Mouse (Mus musculus) spleen, postnatal 36 days (tissue): ENCODE measurements around the gene Pds5b.
A peak's percentile ranks its signal among the peaks of the same experiment; 100 is the strongest.
"Not testable (repeated sequence)": the region's sequence is repeated elsewhere in the genome, so short reads cannot be mapped to it uniquely, and the experiment has no call there.

Experiments used
- DNase-seq, 2 experiments: peaks; one replicate each; pipeline ENCODE4 v3.0.0; 2022; ENCODE audit warnings: low spot score in 2 of 2, mixed read lengths in 1 of 2

The Pds5b gene

DNA sequence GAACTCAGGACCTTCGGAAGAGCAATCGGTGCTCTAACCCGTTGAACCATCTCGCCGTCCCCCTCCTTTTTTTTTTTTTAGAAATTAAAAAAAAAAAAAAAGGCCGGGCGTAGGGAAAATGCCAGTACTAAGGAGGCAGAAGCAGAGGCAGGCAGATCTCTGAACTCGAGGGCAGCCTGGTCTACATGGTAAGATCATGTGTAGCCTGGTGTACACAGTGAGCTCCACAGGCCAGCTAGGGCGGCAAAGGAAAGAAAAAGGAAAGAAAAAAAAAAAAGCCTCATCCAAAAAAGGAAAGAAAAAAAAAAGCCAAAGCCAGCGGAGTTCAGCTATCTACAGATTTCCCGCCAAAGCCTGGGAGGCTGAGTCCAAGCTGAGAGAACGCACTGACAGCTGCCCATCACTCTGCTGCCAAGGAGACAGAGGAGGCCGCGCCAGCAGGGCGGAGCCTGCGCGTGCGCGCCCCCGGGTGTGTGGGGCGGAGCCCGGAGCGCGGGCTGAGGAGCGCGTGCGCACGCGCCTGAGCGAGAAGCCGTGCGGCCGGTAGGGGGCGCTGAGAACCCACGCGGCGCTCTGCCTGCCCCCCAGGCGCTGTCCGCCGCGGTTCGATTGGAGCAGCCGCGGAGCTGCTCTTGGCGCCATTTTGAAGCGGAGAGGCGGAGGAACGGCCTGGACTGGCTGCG is at the start of gene Pds5b:
TSS of gene Pds5b (plus strand) at position 587 of the 683 bp plus-strand sequence.
- peak; percentile 93 to 94 for DNase-seq

DNA sequence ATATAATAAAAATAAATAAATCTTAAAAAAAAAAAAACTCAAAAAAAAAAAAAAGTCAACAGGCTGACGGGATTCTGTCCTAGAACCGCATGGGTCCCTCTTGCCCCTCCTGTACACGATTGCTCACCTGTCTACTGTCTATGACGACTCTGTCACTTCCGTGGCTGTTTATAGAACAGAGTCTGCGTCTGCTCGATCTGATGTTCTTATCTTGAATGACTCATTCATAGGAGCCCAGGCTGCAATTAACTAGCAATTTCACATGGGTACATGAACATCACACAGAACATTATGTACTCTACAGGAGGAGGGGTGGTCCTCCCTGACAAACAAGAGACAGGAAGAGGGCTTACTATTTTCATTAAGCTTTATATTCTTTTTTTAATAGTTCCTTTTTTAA is 48.0 kb upstream of the Pds5b start:
- DNase-seq, result no peak

DNA sequence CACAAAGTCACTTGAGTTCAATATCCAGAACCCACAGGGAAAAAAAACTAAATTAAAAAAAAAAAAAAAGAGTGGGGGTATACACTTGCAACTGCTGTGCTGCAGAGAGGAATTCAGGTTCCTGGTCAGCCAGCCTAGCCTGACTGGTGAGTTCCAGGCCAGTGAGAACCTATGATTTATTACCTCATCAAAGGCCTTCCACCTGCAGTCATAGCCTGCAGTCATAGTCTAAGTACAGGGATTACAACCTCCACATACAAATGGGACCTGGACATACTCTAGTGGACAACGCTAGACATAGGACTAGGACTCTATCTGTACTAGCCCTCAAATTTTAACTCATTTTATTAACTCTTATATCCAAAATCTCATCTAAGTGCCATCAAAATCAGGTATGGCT is 44.3 kb upstream of the Pds5b start:
- DNase-seq, result no peak

DNA sequence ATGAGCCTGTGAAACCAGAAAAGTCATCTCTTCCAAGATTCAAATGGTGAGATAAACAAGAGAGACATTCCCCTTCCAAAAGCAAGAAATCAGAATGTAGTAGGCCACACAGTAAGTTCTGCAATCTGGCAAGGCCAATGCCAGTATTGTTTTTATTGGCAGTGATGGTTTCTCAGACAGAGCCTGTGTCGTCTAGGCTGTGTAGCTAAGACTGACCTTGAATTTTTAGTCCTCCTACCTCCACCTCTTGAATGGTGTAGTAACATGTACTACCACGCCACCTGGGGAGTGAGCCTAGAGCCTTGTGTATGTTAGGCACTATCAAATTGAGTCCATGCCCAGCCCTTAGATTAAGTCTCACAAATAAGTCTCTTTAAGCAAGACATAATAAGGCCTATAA is 43.8 kb upstream of the Pds5b start:
- DNase-seq, result no peak

DNA sequence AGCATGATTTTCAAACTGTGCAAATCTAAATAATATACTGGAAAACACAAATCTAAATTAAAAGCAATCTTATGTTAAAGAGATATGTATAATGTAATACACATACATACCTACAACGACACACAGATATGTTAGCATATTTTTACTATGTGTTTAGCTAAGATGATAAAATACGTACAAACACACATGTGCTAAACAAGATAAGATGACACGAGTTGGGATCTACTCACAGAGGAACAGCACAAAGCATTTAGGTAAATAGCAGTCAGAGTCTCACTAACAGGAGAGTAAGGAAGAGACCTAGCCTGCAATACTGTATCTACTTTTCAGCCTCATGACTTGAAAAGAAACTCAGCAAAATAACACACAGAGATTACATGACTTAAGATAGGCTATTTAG is 32.1 kb upstream of the Pds5b start:
- DNase-seq, result no peak

DNA sequence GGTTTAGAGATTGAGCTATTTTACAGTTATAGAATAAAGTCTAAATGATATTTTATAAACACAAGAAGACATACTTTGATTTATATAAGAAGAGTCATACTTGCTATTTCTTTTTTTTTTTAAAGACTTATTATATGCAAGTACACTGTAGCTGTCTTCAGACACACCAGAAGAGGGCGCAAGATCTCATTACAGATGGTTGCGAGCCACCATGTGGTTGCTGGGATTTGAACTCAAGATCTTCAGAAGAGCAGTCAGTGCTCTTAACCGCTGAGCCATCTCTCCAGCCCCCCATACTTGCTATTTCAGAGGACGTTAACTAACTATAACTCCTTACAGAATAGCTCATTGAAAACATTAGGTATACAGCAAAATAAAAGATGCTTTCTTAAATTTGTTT is 30.1 kb upstream of the Pds5b start:
- DNase-seq, result not testable (repeated sequence)

DNA sequence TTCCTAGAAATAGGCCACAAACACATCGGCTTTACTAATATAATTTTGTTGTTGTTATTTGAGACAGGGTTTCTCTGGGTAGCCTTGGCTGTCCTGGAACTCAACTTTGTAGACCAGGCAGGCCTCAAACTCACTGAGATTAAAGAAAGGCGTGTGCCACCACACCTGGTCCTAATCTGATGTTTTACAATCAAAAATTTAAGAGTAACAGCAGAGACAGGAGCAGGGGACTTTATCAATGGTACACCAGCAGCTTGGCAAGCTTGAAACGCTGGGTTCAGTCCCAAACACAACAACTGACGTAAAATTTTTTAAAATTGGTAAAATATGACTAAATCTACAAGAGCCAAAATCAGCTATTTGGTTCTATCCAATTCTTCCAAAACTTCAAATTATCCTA is 28.6 kb upstream of the Pds5b start:
- no peak for DNase-seq

DNA sequence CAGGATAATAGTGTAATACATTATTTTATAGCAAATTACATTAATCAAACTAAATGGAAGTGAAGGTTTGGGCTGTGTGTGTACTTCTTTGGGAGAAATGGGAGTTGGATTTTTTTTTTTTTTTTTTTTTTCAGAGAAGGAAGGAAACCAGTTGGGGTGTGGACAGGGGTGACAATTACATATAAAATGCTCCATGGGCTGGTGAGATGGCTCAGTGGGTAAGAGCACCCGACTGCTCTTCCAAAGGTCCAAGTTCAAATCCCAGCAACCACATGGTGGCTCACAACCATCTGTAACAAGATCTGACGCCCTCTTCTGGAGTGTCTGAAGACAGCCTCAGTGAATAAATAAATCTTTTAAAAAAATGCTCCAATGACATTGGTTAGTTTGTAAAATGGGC is 21.0 kb upstream of the Pds5b start:
- DNase-seq, result no peak

DNA sequence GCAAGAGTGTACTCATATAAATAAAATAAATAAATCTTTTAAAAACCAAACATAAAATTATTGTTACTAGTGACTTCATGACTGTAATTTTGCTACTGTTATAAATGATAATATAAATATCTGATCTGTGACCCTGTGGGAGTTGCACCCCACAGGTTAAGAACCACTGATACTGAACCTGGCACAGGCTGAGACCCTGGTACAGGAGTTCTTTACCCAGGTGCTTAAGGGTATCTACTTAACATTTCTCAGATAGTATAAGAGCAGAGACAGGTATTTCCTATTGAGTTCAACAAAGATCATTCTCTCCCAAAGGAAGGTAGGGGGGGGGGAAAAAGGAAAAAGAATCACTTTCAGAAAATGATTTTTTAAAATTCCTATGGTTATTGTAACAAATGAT is 19.0 kb upstream of the Pds5b start:
- DNase-seq, result no peak

DNA sequence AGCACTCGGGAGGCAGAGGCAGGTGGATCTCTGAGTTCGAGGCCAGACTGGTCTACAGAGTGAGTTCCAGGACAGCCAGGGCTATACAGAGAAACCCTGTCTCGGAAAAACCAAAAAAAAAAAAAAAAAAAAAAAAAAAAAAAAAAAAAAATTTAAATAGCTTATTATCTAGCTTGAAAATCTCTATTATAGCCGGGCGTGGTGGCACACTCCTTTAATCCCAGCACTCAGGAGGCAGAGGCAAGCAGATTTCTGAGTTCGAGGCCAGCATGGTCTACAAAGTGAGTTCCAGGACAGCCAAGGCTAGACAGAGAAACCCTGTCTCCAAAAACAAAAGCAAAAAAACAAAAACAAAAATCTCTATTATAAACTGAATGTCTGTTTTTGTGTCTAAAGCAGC is 14.1 kb upstream of the Pds5b start:
- not testable (repeated sequence) for DNase-seq

DNA sequence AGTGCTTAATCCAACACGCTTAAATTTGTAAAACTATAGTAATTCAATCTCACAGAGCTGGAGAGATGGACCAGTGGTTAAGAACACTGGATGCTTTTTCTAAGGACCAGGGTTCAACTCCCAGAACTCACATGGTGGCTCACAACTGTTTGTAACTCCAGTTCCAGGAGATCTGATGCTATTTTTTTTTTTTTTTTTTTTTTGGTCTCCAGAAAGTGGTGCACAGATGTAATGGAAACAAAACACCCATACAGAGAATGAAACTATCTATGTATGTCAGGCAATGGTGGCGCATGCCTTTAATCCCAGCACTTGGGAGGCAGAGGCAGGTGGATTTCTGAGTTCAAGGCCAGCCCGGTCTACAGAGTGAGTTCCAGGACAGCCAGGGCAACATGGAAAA is 13.2 kb upstream of the Pds5b start:
- DNase-seq, result not testable (repeated sequence)

DNA sequence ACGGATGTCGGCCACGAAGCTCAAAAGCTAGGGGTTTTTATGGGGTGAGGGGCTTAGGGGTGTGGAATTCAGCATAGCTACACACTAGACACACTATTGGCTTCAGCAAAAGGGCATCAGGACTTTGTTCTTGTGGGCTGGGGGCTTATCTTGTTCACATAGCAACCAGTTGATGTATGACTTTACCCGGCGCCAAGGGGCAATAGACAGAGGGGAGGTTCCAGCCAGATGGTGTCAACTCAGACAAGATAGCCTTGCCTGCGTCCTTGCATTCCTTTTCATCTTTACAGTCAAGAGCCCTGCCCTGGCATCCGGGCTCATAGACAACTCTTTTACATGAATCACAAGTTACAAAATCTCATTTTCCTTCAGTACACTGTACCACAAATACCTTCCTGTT is 9.6 kb upstream of the Pds5b start:
- DNase-seq, result not testable (repeated sequence)

DNA sequence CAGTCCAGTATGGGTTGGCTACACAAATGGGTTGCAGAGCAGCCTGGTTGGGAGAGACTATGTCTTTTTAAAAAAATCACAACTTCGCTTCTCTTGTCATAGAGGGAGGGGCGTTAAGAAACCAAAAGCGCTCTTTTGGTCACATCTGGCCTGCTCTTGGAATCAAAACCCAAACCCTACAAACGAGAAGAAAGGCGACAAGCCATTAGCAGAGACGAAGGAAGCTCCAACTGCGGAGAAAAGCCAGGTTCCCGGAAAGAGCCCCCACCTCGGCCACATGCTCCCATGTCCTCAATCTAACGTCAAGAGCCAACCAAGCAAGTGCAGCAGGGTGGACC is 8.8 kb upstream of the Pds5b start:
- peak in 1 of 2 experiments; percentile 2 for DNase-seq

DNA sequence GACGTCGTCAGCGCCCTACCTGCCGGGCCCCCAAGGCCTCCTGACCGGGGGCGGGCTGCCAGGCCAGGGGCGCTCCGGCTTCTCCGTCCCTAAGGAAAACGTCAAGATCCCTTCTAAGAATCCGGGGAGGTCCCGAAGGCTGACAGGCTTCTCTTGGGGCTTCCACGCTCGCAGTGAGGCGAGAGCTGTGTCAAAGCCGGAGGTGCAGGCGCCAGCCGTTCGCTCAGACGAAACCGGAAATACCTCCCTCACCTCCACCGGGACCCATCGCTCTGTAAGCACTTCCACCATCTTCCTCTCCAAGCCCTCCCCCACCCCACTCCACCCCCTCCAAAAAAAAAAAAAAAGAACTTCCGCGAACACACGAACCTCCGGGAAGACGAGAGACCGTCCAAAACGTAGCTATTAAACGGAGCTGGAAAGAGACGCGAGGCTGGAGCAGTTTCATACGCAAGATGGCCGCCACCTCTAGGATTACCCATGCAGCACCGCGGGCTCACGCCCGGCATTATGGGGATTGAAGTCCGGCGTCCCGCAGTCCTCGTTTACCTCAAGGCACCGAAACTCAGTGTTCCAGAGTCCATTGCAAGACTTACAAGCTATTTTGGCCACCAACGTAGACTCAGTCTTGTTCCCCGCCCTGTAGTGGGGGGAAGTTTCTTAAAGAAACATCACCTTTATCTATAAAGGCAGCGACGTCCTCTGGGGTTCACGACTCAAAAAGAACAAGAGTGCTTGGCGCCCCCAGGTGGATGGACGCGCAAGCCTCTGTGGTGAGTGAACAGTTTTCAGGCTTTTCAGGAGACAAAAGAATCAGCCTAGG is 8.2 kb upstream of the Pds5b start:
- peak; percentile 95 to 97 for DNase-seq

DNA sequence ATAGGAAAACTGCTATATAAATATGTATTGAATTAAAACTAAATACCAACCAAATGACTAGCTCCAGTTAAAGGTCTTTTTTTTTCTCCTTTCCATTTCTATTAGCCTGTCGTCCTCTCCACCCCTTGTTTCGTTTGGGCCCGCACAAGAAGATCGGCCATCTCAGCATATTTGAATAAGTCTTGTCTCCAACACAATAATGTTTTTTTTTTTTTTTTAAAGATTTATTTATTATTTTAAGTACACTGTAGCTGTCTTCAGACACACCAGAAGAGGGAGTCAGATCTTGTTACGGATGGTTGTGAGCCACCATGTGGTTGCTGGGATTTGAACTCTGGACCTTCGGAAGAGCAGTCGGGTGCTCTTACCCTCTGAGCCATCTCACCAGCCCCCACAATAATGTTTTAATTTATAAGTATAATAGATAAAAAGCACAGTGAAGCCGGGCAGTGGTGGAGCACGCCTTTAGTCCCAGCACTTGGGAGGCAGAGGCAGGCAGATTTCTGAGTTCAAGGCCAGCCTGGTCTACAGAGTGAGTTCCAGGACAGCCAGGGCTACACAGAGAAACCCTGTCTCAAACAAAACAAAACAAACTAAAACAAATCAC is 7.3 kb upstream of the Pds5b start, which contains the start of gene N4bp2l2:
TSS of gene N4bp2l2 (minus strand) at position 51 of the 607 bp plus-strand sequence.
- DNase-seq, result not testable (repeated sequence)

DNA sequence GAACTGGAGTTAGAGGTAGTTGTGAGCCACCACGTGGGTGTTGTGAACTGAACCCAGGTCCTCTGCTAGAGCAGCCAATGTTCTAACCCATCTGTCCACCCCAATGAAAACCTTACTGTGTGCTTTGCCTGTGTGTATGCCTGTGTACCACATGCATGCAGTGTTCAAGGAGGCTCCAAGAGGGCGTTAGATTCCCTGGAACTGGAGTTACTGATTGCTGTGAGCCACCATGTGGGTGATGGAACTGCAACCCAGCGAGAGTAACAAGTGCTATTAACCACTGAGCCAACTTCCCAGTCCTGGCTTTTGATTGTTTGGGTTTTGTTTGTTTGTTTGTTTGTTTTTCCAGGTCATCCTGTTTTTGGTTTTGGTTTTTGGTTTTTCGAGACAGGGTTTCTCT is 4.8 kb upstream of the Pds5b start:
- DNase-seq, result no peak

DNA sequence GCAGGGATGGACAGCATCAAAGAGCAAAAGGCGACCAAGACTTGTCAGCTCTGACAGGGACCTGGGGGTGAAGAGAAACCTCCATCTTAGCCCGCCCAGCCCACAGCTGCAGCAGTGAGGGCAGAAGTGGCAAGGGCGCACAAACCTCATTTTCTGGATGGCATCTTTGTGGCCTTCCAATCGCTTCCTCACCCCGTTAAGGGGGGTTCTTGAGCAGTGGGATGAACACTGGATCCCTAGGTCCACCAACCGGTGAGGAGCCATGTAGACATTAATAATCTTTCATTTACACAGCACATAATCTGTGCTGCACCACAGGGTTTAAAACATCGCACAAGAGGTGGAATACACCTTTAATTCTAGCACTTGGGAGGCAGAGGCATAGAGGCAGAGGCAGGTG is 1.2 kb upstream of the Pds5b start:
- DNase-seq, result no peak

DNA sequence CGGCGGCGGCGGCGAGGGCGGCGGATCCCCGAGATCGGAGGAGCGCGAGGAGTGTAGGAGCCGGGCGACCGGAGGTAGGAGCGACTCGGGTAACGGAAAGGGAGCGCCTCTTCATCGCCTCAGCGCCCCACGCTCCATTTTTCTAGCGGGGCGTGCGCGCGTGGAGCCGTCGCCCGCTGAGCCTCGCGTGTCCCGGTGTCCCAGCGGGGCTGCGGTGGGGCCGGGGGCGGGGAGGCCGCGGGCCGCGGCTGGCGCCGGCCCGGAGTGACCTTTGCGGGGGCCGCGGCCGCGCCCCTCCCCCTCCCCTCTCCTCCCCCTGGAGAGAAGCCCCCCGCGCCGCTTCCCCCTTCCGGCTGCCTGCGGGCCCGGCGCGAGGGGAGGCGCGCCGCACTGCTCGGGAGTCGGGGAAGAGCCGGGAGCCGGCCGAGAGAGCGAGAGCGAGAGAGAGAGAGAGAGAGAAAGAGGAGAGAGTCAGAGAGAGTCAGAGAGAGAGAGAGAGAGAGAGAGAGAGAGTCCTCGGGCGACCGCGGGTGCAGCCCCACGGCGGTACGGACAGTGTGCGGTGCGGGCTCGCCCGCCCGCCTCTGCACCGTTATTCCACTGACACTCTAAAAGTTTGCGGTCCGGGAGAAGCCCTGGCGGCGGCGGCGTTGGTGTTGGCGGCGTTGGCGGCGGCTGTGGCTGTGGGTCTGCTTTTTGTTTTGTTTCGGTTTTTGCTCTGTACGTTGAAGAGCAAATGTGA is 512 bp downstream of the Pds5b start:
- peak; percentile 19 to 27 for DNase-seq

DNA sequence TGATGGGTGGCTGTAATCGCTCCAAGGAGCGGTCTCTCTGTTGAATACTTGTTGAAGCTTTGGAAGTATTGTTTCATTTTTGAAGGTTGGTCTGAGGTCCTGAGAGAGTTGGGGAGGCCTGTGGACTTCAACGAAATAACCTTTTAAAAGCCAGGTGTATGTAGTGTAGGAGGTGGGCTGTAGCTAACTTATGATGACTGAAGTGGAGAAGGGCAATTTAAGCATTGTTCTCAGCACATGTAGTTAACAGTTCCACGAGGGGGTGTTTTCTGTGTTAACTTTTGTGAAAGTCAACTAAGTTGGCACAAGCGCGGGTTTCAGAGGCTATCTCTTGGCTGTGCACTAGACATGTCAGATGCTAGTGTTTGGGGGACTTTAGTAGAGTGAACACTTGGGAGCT is 1.3 kb downstream of the Pds5b start:
- no peak for DNase-seq

DNA sequence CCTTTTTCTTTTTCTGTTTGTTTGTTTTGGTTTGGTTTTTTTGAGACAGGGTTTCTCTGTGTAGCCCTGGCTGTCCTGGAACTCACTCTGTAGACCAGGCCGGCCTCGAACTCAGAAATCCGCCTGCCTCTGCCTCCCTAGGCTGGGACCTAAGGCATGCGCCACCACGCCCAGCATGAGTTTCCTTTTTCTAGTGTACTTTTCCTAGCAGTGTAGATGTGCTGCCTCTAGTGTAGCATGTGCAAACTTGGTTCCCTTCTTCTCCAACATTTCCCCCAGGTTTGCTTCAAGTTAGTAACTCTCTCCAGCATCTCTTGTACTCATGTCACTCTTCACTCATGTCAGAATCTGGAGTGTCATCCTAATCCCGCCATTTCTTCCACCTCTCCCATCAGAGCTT is 9.3 kb downstream of the Pds5b start:
- not testable (repeated sequence) for DNase-seq

DNA sequence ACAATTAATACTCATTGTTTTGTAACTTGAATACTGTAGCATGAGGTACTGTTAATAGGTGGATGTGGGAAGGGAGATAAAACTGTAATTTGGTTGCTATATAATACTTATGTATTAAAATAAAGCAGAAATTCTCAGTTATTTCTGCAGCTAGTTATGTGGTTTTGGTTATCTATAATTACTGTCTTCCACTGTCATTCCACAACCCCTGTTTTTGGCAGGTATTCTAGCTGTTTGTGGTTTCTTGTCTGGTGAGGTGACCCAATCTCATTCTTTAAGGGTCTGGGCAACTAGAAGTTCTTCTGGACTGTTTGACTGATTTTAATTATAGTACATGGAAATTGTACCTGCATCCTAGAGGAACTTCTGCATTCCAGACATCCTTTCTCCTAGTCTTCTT is 17.1 kb downstream of the Pds5b start:
- no peak for DNase-seq

DNA sequence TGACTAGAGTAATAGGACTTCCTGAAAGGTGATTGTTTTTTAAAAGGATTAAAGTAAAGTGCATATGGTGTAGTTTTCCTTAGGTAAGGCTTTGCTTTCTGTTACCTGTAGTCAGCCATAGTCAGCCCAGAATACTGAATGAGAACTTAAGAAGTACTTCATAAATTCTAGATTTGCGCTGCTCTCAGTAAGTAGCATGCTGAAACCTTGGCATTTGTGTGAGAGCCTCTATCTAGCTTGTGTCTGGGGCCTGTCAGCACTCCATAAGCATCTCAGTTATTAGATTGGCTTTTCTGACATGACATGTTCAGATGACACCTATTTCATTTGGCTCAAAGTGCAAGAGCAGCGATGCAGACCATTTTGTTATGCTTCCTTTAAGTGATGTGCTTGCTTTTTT is 19.7 kb downstream of the Pds5b start:
- no peak for DNase-seq
